Mouse (Mus musculus) erythroblast, adult 5-6 weeks (primary cell): ENCODE data around the gene Kat5. TPM values are rescaled to one million over a fixed set of nuclear protein-coding genes. Genes with fewer than 3 reads are reported as not detected.
A peak's percentile ranks its signal among the peaks of the same experiment; 100 is the strongest.

Source experiments
- ATAC-seq: replicated peaks from 2 replicates; pipeline ENCODE4 v1.8.0; 2016; ENCODE audit warnings: moderate number of reproducible peaks, mild to moderate bottlenecking, moderate TSS enrichment, inconsistent platforms; ENCODE audit not compliant: poor library complexity, low FRiP score, severe bottlenecking
- total RNA-seq, 2 experiments: library from RNA; stranded (forward) in 1 of 2; stranded (reverse) in 1 of 2; fragments of 150-400 nt in 1 of 2; fragments of 200-764, 138-1000 nt in 1 of 2; gene quantifications; 2 replicates each; pipeline versions ENCODE4 v1.2.3 to v1.2.4; 2015 to 2017; ENCODE audit warnings: low replicate concordance in 2 of 2

The Kat5 gene
- total RNA-seq, 2 experiments from 2014 or later: 11.3 to 28.9 TPM

DNA sequence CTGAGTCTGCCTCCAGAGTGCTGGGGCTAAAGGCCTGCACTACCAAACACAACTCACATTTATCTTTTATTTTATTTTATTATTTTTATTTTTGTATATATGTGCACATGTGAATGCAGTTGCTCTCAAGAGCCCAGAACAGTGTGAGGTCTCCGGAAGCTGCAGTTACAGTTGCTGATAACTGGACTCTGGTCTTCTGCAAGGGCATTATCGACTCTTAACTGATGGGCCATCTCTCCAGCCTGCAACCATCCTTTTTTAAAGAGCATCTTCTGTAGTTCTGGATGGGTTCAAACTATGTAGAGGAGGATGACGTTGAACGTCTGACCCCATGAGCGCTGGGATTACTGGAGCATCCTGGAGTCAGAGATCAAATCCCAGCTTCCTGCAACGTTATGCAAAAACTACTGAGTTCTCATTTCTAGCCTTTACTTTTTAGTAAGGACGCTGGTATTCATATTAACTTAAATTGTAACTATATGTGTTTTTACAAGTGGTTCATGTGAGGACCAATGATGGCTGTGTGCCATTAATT is 26.1 kb upstream of the Kat5 start:
- ATAC-seq: no peak

DNA sequence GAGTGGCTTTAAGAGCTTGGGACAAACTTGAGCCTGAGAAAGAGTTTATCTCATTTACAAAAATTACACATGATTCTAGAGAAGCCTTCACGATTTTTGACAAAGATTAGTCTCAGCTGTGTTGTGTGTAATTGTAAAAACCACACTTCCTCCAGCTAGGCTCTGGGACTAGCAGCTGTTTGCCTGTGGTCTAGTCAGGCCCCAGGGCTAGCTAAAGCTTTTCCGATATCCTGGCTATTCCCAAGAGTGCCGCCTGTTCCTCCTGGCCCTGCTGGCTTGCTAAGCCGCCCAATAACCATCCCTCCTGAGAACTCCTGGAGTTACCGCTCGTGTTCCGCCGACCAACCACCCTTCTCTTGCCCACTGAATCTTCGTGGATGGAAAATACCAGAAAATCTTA is 22.1 kb upstream of the Kat5 start:
- no peak for ATAC-seq

DNA sequence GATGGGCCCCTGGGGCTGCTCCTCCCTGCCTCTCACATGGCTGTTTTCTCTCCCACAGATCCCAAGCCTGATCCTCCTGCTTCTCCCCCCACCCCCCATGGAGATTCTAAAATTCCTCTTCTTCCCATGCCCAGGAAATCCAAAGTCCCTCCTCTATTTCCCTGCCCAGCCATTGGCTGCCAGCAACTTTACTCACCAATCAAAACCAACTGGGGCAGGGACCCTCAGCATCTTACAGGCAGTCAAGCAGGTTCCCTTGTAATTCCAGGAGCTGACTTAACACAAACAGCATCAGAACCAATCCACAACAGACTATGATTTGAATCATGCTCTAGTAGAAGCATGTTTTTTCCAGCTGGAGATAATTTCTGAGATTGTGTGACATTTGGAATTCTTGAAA is 19.9 kb upstream of the Kat5 start:
- ATAC-seq: no peak

DNA sequence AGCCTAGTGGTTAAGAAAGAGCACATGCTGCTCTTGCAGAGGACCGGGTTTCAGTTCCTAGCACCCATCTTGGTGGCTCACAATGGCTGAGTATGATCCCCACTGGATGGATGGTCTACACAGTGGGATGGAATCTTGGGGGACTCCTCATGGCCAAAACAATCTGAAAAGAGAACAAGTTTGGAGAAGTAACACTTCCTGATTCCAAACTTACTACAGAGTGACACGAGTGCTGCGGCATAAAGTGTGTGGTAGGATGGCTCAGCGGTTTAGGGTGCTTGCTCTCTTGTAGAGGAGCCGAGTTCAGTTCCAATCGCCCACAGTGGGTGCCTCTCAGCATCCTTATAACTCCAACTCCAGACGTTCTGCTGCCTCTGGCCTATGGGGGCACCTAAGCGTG is 15.3 kb upstream of the Kat5 start:
- no peak for ATAC-seq

DNA sequence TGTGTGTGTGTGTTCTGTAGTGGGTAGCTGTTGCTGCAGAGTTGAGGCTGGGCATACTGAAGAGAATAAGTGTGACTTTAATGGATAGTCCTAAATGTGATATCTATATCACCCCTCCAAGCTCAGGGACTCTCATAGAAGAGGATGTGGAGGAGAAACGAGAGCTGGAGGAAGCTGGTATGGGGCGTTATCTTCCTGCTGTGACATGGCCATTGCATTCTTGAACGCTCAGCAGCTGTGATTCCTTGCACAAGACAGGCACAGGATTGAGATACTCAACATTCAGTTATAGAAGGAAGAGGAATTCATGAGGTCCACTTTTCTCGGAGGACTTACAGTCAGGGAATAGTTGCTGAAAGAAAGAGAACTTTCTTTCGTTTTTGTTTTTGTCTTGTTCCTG is 11.8 kb upstream of the Kat5 start:
- ATAC-seq: no peak

DNA sequence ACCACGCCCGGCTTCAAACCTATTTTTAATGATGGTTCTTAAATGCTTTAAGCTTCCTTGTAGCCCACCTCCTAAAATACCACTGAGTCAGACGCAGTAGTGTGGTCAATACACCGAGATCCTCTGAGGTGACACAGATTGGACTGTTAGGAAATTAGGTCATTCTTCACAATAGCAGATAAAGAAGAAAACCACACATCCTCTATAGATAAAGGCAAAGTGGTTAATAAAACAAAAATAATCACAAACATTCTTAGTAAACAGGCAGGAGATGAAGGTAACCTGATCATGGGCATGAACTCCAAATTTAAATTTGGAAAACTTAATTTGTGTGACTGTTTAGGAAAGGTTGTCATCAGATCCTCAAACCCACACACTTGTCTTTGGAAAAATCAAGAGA is 10.0 kb upstream of the Kat5 start:
- no peak for ATAC-seq

DNA sequence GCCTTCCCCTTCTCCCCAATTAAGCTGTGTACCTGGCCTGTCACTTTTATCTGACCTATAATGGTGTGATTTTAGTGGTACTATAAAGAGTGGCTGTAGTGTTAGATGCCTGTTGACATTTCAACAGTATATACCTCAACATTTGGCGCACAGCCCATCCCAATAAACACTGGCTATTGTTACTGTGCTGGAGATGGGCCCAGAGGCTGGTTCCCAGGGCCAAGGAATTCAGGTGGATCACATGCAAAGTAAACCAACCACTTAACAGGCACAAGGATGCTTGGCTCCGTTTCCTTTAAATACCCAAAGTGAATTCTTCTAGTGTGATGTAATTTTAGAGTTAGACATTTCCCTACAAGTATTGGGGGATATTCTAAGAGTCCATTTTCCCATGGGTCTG is 4.9 kb upstream of the Kat5 start:
- no peak for ATAC-seq

DNA sequence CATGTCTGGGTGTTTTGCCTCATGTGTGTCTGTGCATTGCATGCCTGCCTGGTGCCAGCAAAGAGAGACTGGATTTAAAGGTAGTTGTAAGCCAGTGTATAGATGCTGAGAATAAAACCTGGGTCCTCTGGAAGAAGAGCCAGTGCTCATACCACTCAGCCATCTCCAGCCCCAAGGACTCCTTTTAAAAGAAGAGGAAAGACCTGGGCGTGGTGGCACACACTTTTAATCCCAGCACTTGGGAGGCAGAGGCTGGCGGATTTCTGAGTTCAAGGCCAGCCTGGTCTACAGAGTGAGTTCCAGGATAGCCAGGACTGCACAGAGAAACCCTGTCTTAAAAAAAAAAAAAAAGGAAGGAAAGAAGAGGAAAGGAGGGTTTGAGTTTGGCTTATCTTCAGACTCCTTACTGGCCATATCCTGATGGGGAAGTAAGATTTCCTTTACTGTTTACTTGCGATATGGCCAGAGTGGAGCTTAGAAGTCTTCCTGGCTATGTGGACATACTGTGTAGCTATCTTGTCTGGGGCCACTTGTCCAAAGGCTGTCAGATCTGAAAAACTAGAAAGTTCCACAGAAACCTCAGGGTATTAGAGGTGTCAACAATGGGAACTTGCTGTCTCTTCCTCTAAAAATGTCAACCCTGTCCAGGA is 2.9 kb upstream of the Kat5 start:
- no peak for ATAC-seq

DNA sequence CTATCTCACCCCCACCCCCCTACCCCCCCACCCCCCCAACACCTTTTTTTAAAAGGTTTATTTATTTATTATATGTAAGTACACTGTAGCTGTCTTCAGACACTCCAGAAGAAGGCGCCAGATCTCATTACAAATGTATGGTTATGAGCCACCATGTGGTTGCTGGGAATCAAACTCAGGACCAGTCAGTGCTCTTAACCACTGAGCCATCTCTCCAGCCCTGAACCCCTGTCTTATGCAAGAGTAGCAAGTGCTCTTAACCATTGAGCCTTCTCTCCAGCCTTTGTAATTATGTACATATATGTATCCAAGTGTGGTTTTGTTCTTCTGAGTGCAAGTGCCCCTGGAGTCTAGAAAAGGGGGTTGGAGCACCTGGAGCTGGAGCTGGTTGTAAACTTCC is 1.9 kb upstream of the Kat5 start:
- no peak for ATAC-seq

DNA sequence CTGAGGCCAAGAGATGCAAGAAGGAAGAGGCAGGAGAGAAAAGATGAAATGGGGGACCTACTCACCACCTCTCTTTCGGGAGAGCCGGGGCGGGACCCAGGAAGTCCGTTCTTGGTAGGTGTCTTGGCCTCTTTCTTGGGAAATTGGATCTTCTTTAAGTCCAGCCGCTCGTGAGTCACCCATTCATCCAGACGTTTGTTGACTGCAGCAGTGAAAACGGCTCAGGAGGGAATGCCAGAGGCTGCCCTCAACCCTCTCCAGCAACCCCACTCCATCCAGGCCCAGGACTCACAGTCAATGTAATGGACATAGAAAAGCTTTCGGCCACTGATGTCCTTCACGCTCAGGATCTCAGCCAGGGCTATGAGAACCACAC is 878 bp downstream of the Kat5 start:
- ATAC-seq: no peak

DNA sequence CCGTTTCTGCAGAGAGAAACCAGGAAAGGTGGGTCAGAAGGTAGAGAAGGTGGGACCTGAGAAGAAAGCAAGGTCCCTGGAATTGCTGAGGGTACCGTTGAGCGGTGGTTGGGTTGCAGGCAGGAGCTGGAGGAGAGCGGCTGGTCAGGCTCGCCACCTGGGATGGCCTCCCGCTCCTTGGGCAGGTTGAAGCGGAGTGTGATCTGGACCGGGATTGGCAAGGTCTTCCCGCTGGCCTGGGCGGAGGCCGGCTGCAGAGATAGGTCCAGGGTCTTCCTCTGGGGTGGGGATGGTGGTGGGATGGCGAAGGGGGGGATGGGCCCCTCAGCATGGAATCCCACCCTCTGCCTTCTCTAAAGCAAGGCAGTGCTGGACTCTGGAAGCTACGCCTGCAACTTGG is 1.3 kb downstream of the Kat5 start:
- ATAC-seq: no peak

DNA sequence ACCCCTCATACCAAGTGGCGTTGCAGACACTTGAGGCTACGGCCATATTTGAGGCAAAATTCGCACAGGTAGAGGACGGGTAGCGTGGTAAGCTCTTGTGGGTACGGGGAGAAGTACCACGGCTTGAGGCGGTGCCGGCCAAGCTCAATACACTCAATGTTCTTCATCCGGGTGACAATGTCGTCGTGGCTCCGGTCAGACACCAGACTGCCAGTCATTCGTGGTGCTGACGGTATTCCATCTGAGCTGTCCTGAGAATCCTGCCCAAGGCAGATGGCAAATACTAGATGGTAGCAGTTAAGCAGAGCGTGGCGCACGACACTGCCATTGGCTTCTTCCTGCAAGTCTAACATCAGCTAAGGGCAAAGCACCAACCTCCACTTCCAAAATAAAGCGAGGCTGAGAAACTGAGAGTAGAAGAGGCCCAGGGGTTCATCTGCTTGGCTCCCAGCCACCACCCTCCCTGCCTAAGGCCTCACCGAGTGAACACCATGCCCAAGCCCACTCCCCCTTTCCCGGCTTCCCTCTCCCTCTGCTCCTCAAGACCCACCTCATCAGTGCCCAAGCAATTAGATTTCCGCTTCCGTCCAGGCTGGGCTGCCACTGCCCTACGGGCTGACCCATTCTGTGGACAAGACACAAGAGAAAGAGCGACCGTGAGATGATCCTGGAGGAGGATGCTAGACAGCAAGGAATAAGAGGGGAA is 2.2 kb downstream of the Kat5 start:
- no peak for ATAC-seq

DNA sequence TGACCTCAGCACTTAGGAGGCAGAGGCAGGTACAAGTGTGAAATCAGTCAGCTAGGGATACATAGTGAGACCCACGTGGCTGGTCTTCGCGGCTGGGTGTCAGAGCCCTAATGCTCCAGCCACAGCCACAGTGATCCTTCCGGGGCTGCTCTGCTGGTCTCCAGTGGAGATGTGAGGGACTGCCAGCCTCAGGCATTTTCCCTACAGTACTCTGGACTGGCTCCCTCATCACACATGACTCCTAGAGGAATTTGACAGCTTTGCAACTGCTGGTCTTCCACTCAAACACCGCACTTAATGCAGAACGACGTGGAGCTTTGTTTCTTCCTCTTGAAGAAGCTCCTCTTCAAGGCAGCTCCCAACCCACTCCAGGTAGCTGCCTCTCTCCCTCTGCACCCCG is 3.8 kb downstream of the Kat5 start:
- no peak for ATAC-seq

DNA sequence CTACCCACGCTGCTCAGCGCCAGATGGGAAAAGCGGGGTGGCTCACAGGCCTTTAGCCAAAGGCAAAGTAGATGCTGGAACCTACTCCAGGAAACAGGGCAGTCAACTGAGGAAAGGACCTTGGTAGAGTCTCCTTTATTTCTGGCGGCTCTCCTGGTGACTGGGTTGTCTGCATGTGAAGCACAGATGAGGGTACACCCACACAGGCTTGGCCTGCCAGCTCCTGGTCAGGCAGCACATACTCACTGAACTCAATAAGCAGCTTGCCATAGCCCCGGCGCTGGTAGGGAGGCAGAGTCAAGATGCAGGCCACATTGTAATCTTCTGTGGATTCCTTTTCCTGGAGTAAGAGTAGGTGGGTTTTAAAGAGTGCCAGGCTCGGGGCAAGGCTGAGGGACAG is 4.9 kb downstream of the Kat5 start:
- ATAC-seq: no peak

DNA sequence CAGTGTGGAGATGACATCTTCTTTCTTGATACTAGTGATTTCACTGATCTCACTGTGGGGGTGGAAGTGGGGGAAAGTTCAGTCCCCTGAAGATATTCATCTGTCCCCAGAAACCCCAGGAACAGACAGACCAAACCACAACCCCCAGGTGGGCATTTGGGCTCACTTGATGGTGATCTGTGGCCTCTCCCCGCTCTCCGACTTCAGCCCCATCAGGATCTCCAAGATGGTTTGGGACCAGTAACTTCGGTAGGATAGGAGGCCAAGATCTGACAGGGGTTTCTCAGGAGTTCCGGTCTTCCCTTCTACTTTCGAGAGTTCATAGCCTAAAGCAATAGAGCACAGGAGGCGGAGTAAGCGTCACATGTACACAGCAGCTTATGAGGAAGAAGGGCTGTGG is 6.4 kb downstream of the Kat5 start:
- ATAC-seq: no peak

DNA sequence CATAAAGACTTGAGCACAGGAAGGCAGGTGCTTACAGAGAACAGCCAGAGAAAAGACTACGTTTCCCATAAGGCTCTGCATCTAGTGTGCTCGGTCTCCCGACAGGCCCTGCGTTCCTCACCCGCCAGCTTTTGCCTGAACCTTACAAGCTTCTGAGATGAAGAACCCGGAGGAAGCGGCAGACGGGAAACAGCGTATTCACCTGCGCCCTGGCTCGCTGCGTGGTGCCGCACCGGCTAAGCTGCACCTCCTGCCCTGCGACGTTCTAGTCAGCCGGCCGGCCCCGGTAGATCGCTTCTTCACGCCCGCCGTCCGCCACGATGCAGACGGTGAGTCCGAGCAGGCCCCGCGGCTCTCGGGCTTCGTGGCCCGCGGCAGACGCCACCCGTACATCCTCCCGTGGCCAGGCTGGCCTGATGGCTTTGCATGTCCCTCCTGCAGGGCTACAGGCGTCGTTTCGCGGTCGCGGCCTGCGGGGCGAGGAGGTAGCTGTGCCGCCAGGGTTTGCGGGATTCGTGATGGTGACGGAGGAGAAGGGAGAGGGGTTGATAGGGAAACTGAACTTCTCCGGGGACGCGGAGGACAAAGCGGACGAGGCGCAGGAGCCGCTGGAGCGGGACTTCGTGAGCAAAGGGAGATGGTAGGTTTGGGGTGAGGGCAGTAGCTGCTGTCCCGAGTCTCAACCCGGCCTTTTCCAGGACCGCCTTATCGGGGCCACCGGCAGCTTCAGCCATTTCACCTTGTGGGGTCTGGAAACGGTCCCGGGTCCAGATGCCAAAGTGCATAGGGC is 8.1 kb downstream of the Kat5 start, which contains the start of gene Rnaseh2c:
TSS of gene Rnaseh2c (plus strand) at position 122 of the 790 bp plus-strand sequence.
- peak; percentile 87 for ATAC-seq

DNA sequence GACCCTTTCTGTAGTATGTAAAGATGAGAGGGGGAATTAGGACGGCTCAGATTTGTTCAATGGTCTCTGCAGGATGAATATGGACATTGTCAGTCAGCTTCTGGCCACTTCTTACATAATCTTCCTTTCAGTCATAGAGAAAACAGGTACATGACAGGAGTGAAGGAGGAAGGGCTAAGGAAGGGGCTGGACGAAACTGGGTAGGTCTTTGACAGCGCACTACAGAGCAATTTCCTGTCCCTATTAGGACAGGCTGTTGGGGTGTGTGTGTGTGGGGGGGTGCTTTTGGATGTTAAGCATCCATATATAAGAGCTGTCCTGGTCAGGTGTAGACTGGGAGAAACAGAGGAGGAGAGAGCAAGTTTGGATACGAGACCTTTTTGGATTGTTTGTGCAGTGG is 10.8 kb downstream of the Kat5 start:
- ATAC-seq: no peak

DNA sequence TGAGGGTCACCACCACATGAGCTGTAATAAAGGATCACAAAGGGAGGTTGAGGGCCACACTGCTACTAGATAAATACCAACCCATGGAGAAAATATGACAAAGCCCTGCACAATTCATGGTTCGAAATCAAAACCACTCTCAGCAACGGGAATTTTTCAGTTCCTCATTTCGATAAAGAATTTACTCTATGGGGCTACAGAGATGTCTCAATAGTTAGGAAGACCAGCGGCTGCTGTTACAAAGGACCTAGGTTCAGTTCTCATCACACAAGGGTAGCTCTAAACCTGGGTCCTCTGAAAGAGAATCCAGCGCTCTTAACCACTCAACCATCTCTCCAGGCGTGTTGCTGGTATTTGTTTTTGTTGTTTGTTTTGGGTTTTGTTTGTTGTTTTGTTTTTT is 18.1 kb downstream of the Kat5 start:
- ATAC-seq: no peak

DNA sequence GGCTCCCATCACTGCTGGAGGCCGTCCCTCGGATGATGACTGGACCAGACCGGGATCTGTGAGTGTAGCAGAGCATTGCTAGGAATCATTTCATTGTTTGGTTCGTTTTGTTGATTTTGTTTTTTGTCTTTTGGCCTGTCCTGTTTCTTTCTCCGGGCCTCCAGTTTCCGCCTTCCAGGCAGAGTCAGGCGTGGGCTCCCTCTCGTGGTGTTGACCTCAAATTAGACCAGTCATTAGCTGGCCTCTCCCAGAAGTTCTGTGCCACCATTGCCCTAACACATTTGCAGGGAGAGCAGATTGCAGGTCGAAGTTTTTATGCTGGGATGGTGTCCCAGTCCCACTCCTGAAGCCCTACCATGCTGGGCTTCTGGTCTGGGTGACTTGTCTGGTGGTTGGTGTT is 20.9 kb downstream of the Kat5 start:
- ATAC-seq: no peak

DNA sequence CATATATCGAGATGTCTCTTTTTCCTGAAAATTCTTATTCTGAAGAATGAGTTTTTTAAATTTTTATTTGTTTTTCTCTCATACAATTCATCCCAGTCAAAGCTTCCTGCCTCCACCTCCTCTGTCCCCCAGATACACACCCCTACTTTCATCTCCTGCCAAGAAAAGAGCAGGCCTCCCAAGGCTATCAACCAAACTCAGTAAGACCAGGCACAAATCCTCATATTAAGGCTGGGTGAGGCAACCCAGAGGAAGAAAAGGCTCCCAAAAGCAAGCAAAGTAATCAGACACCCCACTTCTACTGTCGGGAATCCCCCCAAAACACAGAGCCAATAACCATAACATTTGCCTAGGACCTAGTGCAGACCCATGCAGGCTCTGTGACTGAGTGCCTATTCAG is 28.0 kb downstream of the Kat5 start:
- ATAC-seq: no peak

DNA sequence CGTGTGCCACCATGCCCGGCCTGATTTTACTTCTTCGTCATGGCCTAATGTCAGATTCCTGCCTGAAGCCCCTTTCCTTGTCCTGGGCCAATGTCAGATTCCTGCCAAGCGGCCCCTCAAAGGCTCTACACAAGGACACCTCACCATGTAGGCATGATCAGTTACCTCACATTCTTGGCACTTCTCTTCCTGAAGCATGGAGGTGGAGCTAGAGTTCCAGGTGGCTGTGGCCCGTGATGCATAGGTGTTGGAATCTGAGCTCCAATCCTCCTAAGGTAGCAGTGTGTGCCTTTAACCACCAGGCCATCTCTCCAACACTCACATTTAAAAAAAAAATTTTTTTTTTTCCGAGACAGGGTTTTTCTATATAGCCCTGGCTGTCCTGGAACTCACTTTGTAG is 29.3 kb downstream of the Kat5 start:
- no peak for ATAC-seq
